Mouse (Mus musculus) kidney, postnatal 0 days (tissue): ENCODE measurements around the gene Nsun4. TPM values are rescaled to one million over a fixed set of nuclear protein-coding genes. Genes with fewer than 3 reads are reported as not detected.
A peak's percentile ranks its signal among the peaks of the same experiment; 100 is the strongest.

Source experiments
- ATAC-seq: fragments of 200-750 bp; cut with Nextera tagmentation; replicated peaks from 2 replicates; pipeline ENCODE4 v1.8.0; 2017; ENCODE audit warnings: low read depth, moderate number of reproducible peaks, moderate TSS enrichment, moderate library complexity; ENCODE audit not compliant: low FRiP score
- DNase-seq: peaks from one replicate; pipeline ENCODE4 v3.0.0-alpha.2; 2016; ENCODE audit warnings: low spot score
- H3K27ac ChIP-seq: fragments of 300-500 bp; sonication (generic); 2 replicates; pipeline ENCODE4 v1.5.1; 2014; ENCODE audit warnings: mild to moderate bottlenecking
- H3K27me3 ChIP-seq: fragments of 300-500 bp; sonication (generic); 2 replicates; pipeline ENCODE4 v1.6.1; 2014; ENCODE audit warnings: low read length, mixed read lengths; ENCODE audit not compliant: insufficient read depth
- H3K36me3 ChIP-seq: fragments of 300-500 bp; sonication (generic); 2 replicates; pipeline ENCODE4 v1.6.1; 2014; ENCODE audit warnings: low read length, mixed read lengths; ENCODE audit not compliant: insufficient read depth
- H3K4me1 ChIP-seq: fragments of 300-500 bp; sonication (generic); replicated peaks from 2 replicates; pipeline ENCODE4 v1.6.1; 2014; ENCODE audit warnings: antibody characterized with exemption, low read length, mixed read lengths; ENCODE audit not compliant: insufficient read depth
- H3K4me2 ChIP-seq: fragments of 300-500 bp; sonication (generic); 2 replicates; pipeline ENCODE4 v1.6.1; 2014; ENCODE audit warnings: mild to moderate bottlenecking, low read length, moderate library complexity, mixed read lengths
- H3K4me3 ChIP-seq: fragments of 300-500 bp; sonication (generic); replicated peaks from 2 replicates; pipeline ENCODE4 v1.5.1; 2014; ENCODE audit warnings: low read depth, low read length
- H3K9ac ChIP-seq: fragments of 300-500 bp; sonication (generic); 2 replicates; pipeline ENCODE4 v1.6.1; 2014; ENCODE audit warnings: low read depth, low read length
- H3K9me3 ChIP-seq: fragments of 300-500 bp; sonication (generic); replicated peaks from 2 replicates; pipeline ENCODE4 v1.6.1; 2016; ENCODE audit warnings: low read length, inconsistent platforms, mixed read lengths
- CTCF ChIP-seq: IDR thresholded peaks from 2 replicates; pipeline ENCODE4 v1.5.1; 2016; ENCODE audit warnings: antibody characterized with exemption, low read depth, mild to moderate bottlenecking, moderate library complexity
- WGBS: fragments of 180-500 bp; shearing (Covaris S2); extraction: QIAGEN DNeasy Blood & Tissue Kit; methylation state at CpG from one replicate; pipeline ENCODE4 v1.1.7; 2014; 5-methylcytosine and 5-hydroxymethylcytosine counted together
- polyA plus RNA-seq: library from polyadenylated mRNA; unstranded; fragments of >200 nt; fragmentation: Nextera tagmentation; extraction: Ambion mirVana; gene quantifications from 2 replicates; pipeline ENCODE4 v1.2.1, GENCODE M21; 2015

The Nsun4 gene
- polyA plus RNA-seq, 1 experiment from 2014 or later, result 18.7 TPM

- Histone ChIP-seq H3K36me3 (no peaks in the 10 kb centered on the region), H3K27me3 (no peaks in the 10 kb centered on the region; the same call in 1 of the 2 replicates), H3K4me1 (no peaks in the 10 kb centered on the region), H3K9me3 (no peaks in the 10 kb centered on the region), H3K27ac (no peak overlapping the region), H3K4me3 (no peak overlapping the region), H3K9ac (no peak overlapping the region), H3K4me2 (no peak overlapping the region)
- TF ChIP-seq CTCF, result no peak
- WGBS, result 73% methylated on average over 7 of the region's 7 CpGs
- ATAC-seq, result no peak
- no peak for DNase-seq
These were observed 64.3 kb downstream of the Nsun4 start for GRCm38 (mm10) chr4:115989382-115989781.

- Histone ChIP-seq H3K4me2 (no peak overlapping the region), H3K36me3 (no peaks in the 10 kb centered on the region), H3K9me3 (no peaks in the 10 kb centered on the region), H3K27ac (no peak overlapping the region), H3K4me3 (no peak overlapping the region), H3K4me1 (no peaks in the 10 kb centered on the region), H3K27me3 (peaks cover 3% of the 10 kb centered on the region; the same call in 1 of the 2 replicates), H3K9ac (no peak overlapping the region)
- WGBS, result 75% methylated on average over 5 of the region's 5 CpGs
- ATAC-seq (no peak), DNase-seq (no peak)
- no peak for TF ChIP-seq CTCF
These were observed 65.7 kb downstream of the Nsun4 start for GRCm38 (mm10) chr4:115987858-115988530.

- Histone ChIP-seq H3K36me3 (no peaks in the 10 kb centered on the region), H3K4me2 (no peak overlapping the region), H3K4me3 (no peak overlapping the region), H3K27ac (no peak overlapping the region), H3K9me3 (no peaks in the 10 kb centered on the region), H3K4me1 (no peaks in the 10 kb centered on the region), H3K27me3 (peaks cover 3% of the 10 kb centered on the region; the same call in 1 of the 2 replicates), H3K9ac (no peak overlapping the region)
- DNase-seq (no peak), ATAC-seq (no peak)
- no peak for TF ChIP-seq CTCF
- WGBS, result 82% methylated on average over 1 of the region's 1 CpGs
These were observed 66.2 kb downstream of the Nsun4 start for GRCm38 (mm10) chr4:115987436-115987835.

- Histone ChIP-seq H3K4me1 (no peaks in the 10 kb centered on the region), H3K27ac (no peak overlapping the region), H3K36me3 (no peaks in the 10 kb centered on the region), H3K9me3 (no peaks in the 10 kb centered on the region), H3K4me2 (no peak overlapping the region), H3K9ac (no peak overlapping the region), H3K4me3 (no peak overlapping the region), H3K27me3 (peaks cover 15% of the 10 kb centered on the region)
- ATAC-seq (no peak), DNase-seq (peak; percentile 68)
- WGBS, result 42% methylated on average over 8 of the region's 8 CpGs
- peak; percentile 53 for TF ChIP-seq CTCF
These were observed 68.7 kb downstream of the Nsun4 start for GRCm38 (mm10) chr4:115984967-115985366.

GRCm38 (mm10) chr4:115984111-115984510 lies 69.6 kb downstream of the Nsun4 start:
- ATAC-seq, result peak; percentile 60
- Histone ChIP-seq H3K9ac (no peak overlapping the region), H3K27me3 (peaks cover 21% of the 10 kb centered on the region), H3K4me3 (no peak overlapping the region), H3K4me1 (no peaks in the 10 kb centered on the region; the same call in 1 of the 2 replicates), H3K27ac (no peak overlapping the region), H3K9me3 (no peaks in the 10 kb centered on the region), H3K4me2 (no peak overlapping the region), H3K36me3 (no peaks in the 10 kb centered on the region)
- peak; percentile 88 for DNase-seq
- peak; percentile 83 for TF ChIP-seq CTCF
- WGBS, result 2% methylated on average over 13 of the region's 13 CpGs

Other genes starting within 250 kb of the Nsun4 start
- 7.4 and 8.9 TPM in 2 replicates for gene Mob3c, start 225.8 kb downstream of the Nsun4 start, polyA plus RNA-seq
- 20.4 and 21.6 TPM in 2 replicates for gene Mknk1, start 214.7 kb downstream of the Nsun4 start, polyA plus RNA-seq
- gene Kncn, start 169.5 kb downstream of the Nsun4 start, polyA plus RNA-seq, result 0.05 and 0.09 TPM in 2 replicates
- gene 6430628N08Rik, start 163.2 kb downstream of the Nsun4 start, polyA plus RNA-seq, result not detected in 2 replicates
- not detected in 2 replicates for gene Dmbx1, start 114.0 kb downstream of the Nsun4 start, polyA plus RNA-seq
- gene Faah, start 36.0 kb downstream of the Nsun4 start, polyA plus RNA-seq, result 13.8 and 16.9 TPM in 2 replicates
- gene Uqcrh, start 21.2 kb upstream of the Nsun4 start, polyA plus RNA-seq, result 825 and 954 TPM in 2 replicates
- gene Lrrc41, start 21.4 kb upstream of the Nsun4 start, polyA plus RNA-seq, result 62.6 and 65.1 TPM in 2 replicates
- gene Rad54l, start 69.8 kb upstream of the Nsun4 start, polyA plus RNA-seq, result 10.4 and 13.5 TPM in 2 replicates
- 52.2 and 55.9 TPM in 2 replicates for gene Pomgnt1, start 70.0 kb upstream of the Nsun4 start, polyA plus RNA-seq
- gene Lurap1, start 97.5 kb upstream of the Nsun4 start, polyA plus RNA-seq, result 4.5 and 4.9 TPM in 2 replicates
- 16.5 and 20.0 TPM in 2 replicates for gene Tspan1, start 113.7 kb upstream of the Nsun4 start, polyA plus RNA-seq
- gene 1700042G07Rik, start 119.5 kb upstream of the Nsun4 start, polyA plus RNA-seq, result not detected in 2 replicates
- gene Gm49337, start 119.5 kb upstream of the Nsun4 start, polyA plus RNA-seq, result not detected in 2 replicates
- 13.9 and 18.6 TPM in 2 replicates for gene Pik3r3, start 167.7 kb upstream of the Nsun4 start, polyA plus RNA-seq